Mouse (Mus musculus): ENCODE data around the gene Med16.

DNA sequence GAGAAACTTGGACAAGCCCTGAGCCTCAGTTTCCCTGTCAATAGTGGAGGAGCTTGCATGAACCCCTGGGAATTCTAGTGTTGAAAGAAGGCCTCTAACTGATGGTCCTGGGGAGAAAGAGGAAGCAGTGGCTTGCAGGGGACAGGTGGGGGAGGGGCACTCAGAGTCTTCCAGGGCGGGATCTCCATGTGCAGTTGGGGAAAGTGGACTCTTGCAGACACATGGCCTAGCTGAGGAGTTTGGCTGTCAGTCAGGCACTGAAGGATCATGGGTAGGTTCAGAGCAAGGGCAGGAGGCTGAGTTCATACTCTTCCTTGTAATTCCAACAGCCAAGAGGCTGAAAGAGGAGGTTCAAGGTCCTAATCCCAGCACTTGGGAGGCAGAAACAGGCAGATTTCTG lies 31.5 kb downstream of the Med16 start:
- TF ChIP-seq MAFK (IDR thresholded peaks at IDR 0.05; ENCODE audit: insufficient read depth, low read depth, low read length) (no peak), ZNF384 (IDR thresholded peaks at IDR 0.05; ENCODE audit: low read depth, low read length) (no peak), HCFC1 (IDR thresholded peaks at IDR 0.05; ENCODE audit: borderline replicate concordance, insufficient read depth, low read length) (no peak)
